Mouse (Mus musculus): ENCODE data around the gene Zscan25.

- TF ChIP-seq POLR2A (IDR thresholded peaks at IDR 0.05; ENCODE audit: insufficient read length, low read depth): no peak
- no peak for TF ChIP-seq POLR2AphosphoS2 (IDR thresholded peaks at IDR 0.05; ENCODE audit: insufficient read length, low read depth)
- no peak for TF ChIP-seq E2F4 (IDR thresholded peaks at IDR 0.05; ENCODE audit: insufficient read depth)
- no peak for TF ChIP-seq USF1 (IDR thresholded peaks at IDR 0.05; ENCODE audit: low read depth)
- TF ChIP-seq REST (IDR thresholded peaks at IDR 0.05; ENCODE audit: insufficient read depth, insufficient read length): no peak
- no peak for TF ChIP-seq SRF (IDR thresholded peaks at IDR 0.05; ENCODE audit: control insufficient read depth, insufficient read length, low read depth)
- TF ChIP-seq TCF12 (IDR thresholded peaks at IDR 0.05; ENCODE audit: insufficient read depth, poor library complexity, severe bottlenecking): no peak
- TF ChIP-seq MAX (IDR thresholded peaks at IDR 0.05; ENCODE audit: low read depth): no peak
- no peak for TF ChIP-seq MYOG (IDR thresholded peaks at IDR 0.05; ENCODE audit: control insufficient read depth in 1 of 3, insufficient read depth in 1 of 3, insufficient read length in 2 of 3, low read depth in 2 of 3)
- no peak for TF ChIP-seq CEBPB (IDR thresholded peaks at IDR 0.05; ENCODE audit: insufficient read depth, poor library complexity, severe bottlenecking)
- no peak for TF ChIP-seq MYOD1 (IDR thresholded peaks at IDR 0.05; ENCODE audit: control insufficient read depth in 1 of 3, insufficient read length in 2 of 3, low read depth in 2 of 3)
- no peak for TF ChIP-seq TCF3 (IDR thresholded peaks at IDR 0.05; ENCODE audit: insufficient read length, low read depth)
Observed at GRCm38 (mm10) chr5:145249520-145249919, 30.8 kb upstream of the Zscan25 start.
